Mouse (Mus musculus): ENCODE results near the gene Osbpl3.
A peak's percentile ranks its signal among the peaks of the same experiment; 100 is the strongest.

The Osbpl3 gene

GRCm38 (mm10) chr6:50331477-50331876, 124.5 kb downstream of the Osbpl3 start:
- no peak for DNase-seq (ENCODE audit: low spot score)

GRCm38 (mm10) chr6:50329380-50329779, 126.6 kb downstream of the Osbpl3 start:
- no peak for DNase-seq (ENCODE audit: low spot score)

GRCm38 (mm10) chr6:50328901-50329300, 127.1 kb downstream of the Osbpl3 start:
- DNase-seq (ENCODE audit: low spot score), result no peak

GRCm38 (mm10) chr6:50326192-50326591, 129.8 kb downstream of the Osbpl3 start:
- no peak for DNase-seq (ENCODE audit: low spot score)

GRCm38 (mm10) chr6:50325485-50325884, 130.5 kb downstream of the Osbpl3 start:
- no peak for DNase-seq (ENCODE audit: low spot score)

GRCm38 (mm10) chr6:50322631-50323030, 133.4 kb downstream of the Osbpl3 start:
- peak; percentile 24 for DNase-seq (ENCODE audit: low spot score)

GRCm38 (mm10) chr6:50321739-50322138, 134.3 kb downstream of the Osbpl3 start:
- DNase-seq (ENCODE audit: low spot score), result no peak

- no peak for DNase-seq (ENCODE audit: low spot score)
Measured at GRCm38 (mm10) chr6:50318590-50319172, 137.3 kb downstream of the Osbpl3 start.

GRCm38 (mm10) chr6:50318150-50318549, 137.9 kb downstream of the Osbpl3 start:
- DNase-seq (ENCODE audit: low spot score), result no peak

- no peak for DNase-seq (ENCODE audit: low spot score)
Measured at GRCm38 (mm10) chr6:50316795-50317505, 139.1 kb downstream of the Osbpl3 start.

GRCm38 (mm10) chr6:50314406-50315071, 141.5 kb downstream of the Osbpl3 start:
- no peak for DNase-seq (ENCODE audit: low spot score)

GRCm38 (mm10) chr6:50312647-50313046, 143.4 kb downstream of the Osbpl3 start:
- DNase-seq (ENCODE audit: low spot score), result peak; percentile 54

- DNase-seq (ENCODE audit: low spot score), result no peak
Measured at GRCm38 (mm10) chr6:50309019-50309418, 147.0 kb downstream of the Osbpl3 start.

- no peak for DNase-seq (ENCODE audit: low spot score)
Measured at GRCm38 (mm10) chr6:50306625-50307024, 149.4 kb downstream of the Osbpl3 start.

GRCm38 (mm10) chr6:50304949-50305491, 151.0 kb downstream of the Osbpl3 start:
- peak; percentile 33 for DNase-seq (ENCODE audit: low spot score)

- DNase-seq (ENCODE audit: low spot score), result no peak
Measured at GRCm38 (mm10) chr6:50301121-50301520, 154.9 kb downstream of the Osbpl3 start.

GRCm38 (mm10) chr6:50300622-50301021, 155.4 kb downstream of the Osbpl3 start:
- no peak for DNase-seq (ENCODE audit: low spot score)

GRCm38 (mm10) chr6:50299071-50299470, 156.9 kb downstream of the Osbpl3 start:
- no peak for DNase-seq (ENCODE audit: low spot score)

GRCm38 (mm10) chr6:50297671-50298070, 158.3 kb downstream of the Osbpl3 start:
- no peak for DNase-seq (ENCODE audit: low spot score)

GRCm38 (mm10) chr6:50295136-50295535, 160.9 kb downstream of the Osbpl3 start:
- DNase-seq (ENCODE audit: low spot score), result no peak

- peak; percentile 12 for DNase-seq (ENCODE audit: low spot score)
Measured at GRCm38 (mm10) chr6:50294128-50294527, 161.9 kb downstream of the Osbpl3 start.

GRCm38 (mm10) chr6:50291650-50292049, 164.4 kb downstream of the Osbpl3 start:
- DNase-seq (ENCODE audit: low spot score), result no peak

GRCm38 (mm10) chr6:50286881-50287280, 169.1 kb downstream of the Osbpl3 start:
- DNase-seq (ENCODE audit: low spot score), result no peak
